Mouse (Mus musculus) layer of hippocampus, postnatal 36 days (tissue): ENCODE measurements around the gene Thyn1. TPM values are rescaled to one million over a fixed set of nuclear protein-coding genes. Genes with fewer than 3 reads are reported as not detected.

ENCODE experiments used
- DNase-seq, 2 experiments: peaks; one replicate each; pipeline ENCODE4 v3.0.0; 2022
- total RNA-seq, 2 experiments: library from RNA; stranded (reverse); gene quantifications; 2 replicates each; pipeline ENCODE4 v1.2.3; 2021

Thyn1 gene
- total RNA-seq, 2 experiments from 2014 or later = 107 to 109 TPM

DNA sequence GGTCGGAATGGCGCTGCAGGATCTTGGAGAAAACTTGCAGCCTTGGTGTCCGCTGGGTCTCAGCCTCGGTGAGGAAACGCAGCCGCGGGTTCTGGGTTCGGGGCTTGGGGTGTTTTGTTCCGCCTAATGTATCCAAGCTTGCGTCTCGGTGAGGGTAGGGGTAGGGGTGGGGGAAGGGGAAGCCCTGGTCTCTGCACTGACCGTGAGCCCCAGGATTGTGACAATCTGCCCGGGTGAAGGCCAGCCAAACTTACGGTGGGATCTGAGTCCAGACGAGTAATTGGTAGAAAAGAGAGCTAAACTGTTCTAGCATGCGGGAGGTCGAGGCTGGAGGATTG, 31.2 kb downstream of the Thyn1 start:
- DNase-seq = no peak

DNA sequence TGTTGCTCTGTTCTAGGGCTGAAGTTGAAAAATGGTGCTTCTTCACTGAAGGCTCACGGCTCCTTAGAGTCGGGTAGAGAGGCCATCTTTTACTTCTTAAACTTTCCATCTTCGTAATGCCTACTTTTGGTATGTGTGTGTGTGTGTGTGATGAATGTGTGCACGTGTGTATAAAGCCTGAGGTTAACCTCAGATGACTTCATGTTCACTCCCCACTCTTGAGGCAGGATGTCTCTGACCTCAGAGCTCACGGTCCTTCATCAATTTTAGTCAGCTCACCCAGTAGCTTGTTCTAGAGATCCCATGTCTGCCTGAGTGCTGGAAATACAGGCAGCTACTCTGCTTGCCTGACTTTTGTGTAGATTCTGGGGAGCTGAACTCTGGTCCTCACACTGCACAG, 44.4 kb downstream of the Thyn1 start:
- DNase-seq = no peak

GRCm38 (mm10) chr9:27049492-27049891, 50.0 kb downstream of the Thyn1 start:
- DNase-seq = no peak

Other genes starting within 250 kb of the Thyn1 start
- gene Glb1l2, start 193.2 kb upstream of the Thyn1 start, total RNA-seq = under 1 TPM; 0.40 to 0.63 TPM
- not detected for gene Glb1l3, start 138.8 kb upstream of the Thyn1 start, total RNA-seq
- not detected for gene Gm1110, start 76.6 kb upstream of the Thyn1 start, total RNA-seq
- 10 to 100 TPM; 38.5 to 42.3 TPM for gene Acad8, start 144 bp upstream of the Thyn1 start, total RNA-seq
- 100 to 1,000 TPM; 109 to 111 TPM for gene Vps26b, start 30.4 kb downstream of the Thyn1 start, total RNA-seq
- gene Ncapd3, start 30.5 kb downstream of the Thyn1 start, total RNA-seq = 10 to 100 TPM; 17.7 to 19.8 TPM
- gene Jam3, start 155.7 kb downstream of the Thyn1 start, total RNA-seq = 10 to 100 TPM; 42.5 to 43.2 TPM